Mouse (Mus musculus): ENCODE data around the gene Dok1.

- no peak for TF ChIP-seq CTCF (IDR thresholded peaks at IDR 0.05; ENCODE audit: low read depth)
- no peak for TF ChIP-seq EP300 (IDR thresholded peaks at IDR 0.05; ENCODE audit: low read depth)
These were observed 33.3 kb downstream of the Dok1 start for GRCm38 (mm10) chr6:82999986-83000385.
